Mouse (Mus musculus) midbrain, embryonic 11.5 days (tissue): ENCODE data around the gene B230307C23Rik. TPM values are rescaled to one million over a fixed set of nuclear protein-coding genes. Genes with fewer than 3 reads are reported as not detected.

Experiments
- ATAC-seq: fragments of 200-750 bp; cut with Nextera tagmentation; 2 replicates; pipeline ENCODE4 v1.8.0; 2017; ENCODE audit warnings: moderate TSS enrichment, moderate library complexity; ENCODE audit not compliant: low FRiP score
- DNase-seq: peaks from one replicate; pipeline ENCODE4 v3.0.0; 2015; ENCODE audit warnings: low spot score; ENCODE audit errors: missing footprints
- H3K27ac ChIP-seq: fragments of 300-500 bp; sonication (generic); 2 replicates; pipeline ENCODE4 v1.5.1; 2014; ENCODE audit warnings: low read depth, low read length
- H3K27me3 ChIP-seq: fragments of 300-500 bp; sonication (generic); 2 replicates; pipeline ENCODE4 v1.6.1; 2014; ENCODE audit warnings: mild to moderate bottlenecking, low read length, moderate library complexity, mixed read lengths; ENCODE audit not compliant: control insufficient read depth, insufficient read depth
- H3K36me3 ChIP-seq: fragments of 300-500 bp; sonication (generic); 2 replicates; pipeline ENCODE4 v1.6.1; 2014; ENCODE audit warnings: mild to moderate bottlenecking, low read length, moderate library complexity, mixed read lengths; ENCODE audit not compliant: control insufficient read depth, insufficient read depth
- H3K4me1 ChIP-seq: fragments of 300-500 bp; sonication (generic); 2 replicates; pipeline ENCODE4 v1.6.1; 2014; ENCODE audit warnings: low read length; ENCODE audit not compliant: control insufficient read depth, insufficient read depth
- H3K4me2 ChIP-seq: fragments of 300-500 bp; sonication (generic); 2 replicates; pipeline ENCODE4 v1.6.1; 2014; ENCODE audit warnings: mild to moderate bottlenecking, moderate library complexity
- H3K4me3 ChIP-seq: fragments of 300-500 bp; sonication (generic); 2 replicates; pipeline ENCODE4 v1.5.1; 2014; ENCODE audit warnings: low read depth, low read length
- H3K9ac ChIP-seq: fragments of 300-500 bp; sonication (generic); 2 replicates; pipeline ENCODE4 v1.6.1; 2014; ENCODE audit warnings: low read length
- H3K9me3 ChIP-seq: fragments of 300-500 bp; sonication (generic); 2 replicates; pipeline ENCODE4 v1.6.1; 2016; ENCODE audit warnings: low read length; ENCODE audit not compliant: control insufficient read depth
- WGBS: fragments of 180-500 bp; shearing (Covaris S2); extraction: QIAGEN DNeasy Blood & Tissue Kit; methylation state at CpG from one replicate; pipeline ENCODE4 v1.1.7; 2014; 5-methylcytosine and 5-hydroxymethylcytosine counted together
- polyA plus RNA-seq: library from polyadenylated mRNA; unstranded; fragments of >200 nt; fragmentation: Nextera tagmentation; extraction: Ambion mirVana; gene quantifications from 2 replicates; pipeline ENCODE4 v1.2.1, GENCODE M21; 2014

The B230307C23Rik gene
- 19.3 and 21.5 TPM in 2 replicates for polyA plus RNA-seq

- Histone ChIP-seq H3K9me3 (peaks cover 3% of the 10 kb centered on the region; the same call in 1 of the 2 replicates), H3K27me3 (no peaks in the 10 kb centered on the region), H3K9ac (peak within 1 kb of the TSS; percentile 63), H3K4me3 (peak within 1 kb of the TSS; percentile 50), H3K36me3 (no peaks in the 10 kb centered on the region), H3K27ac (no peak within 1 kb of the TSS; the same call in none of the 2 replicates), H3K4me1 (peaks cover 12% of the 10 kb centered on the region; the same call in 1 of the 2 replicates), H3K4me2 (peak within 1 kb of the TSS; percentile 65)
- DNase-seq (peak; percentile 96), ATAC-seq (peak; percentile 99)
- WGBS: 1% methylated on average over 22 of the region's 22 CpGs
Observed at GRCm38 (mm10) chr16:97996616-97997382, at the start of gene B230307C23Rik. Gene B230307C23Rik, plus strand, starts transcription at chr16:97997315.

- H3K4me1 ChIP-seq: no peaks in the 10 kb centered on the region
- no peak overlapping the region for H3K4me2 ChIP-seq
- DNase-seq (no peak), ATAC-seq (no peak)
- no peak overlapping the region for H3K4me3 ChIP-seq
- no peak overlapping the region for H3K9ac ChIP-seq
- no peaks in the 10 kb centered on the region for H3K9me3 ChIP-seq
- H3K27ac ChIP-seq: no peak overlapping the region
- H3K27me3 ChIP-seq: no peaks in the 10 kb centered on the region
- H3K36me3 ChIP-seq: peaks cover 12% of the 10 kb centered on the region
- WGBS: 91% methylated on average over 4 of the region's 4 CpGs
Observed at GRCm38 (mm10) chr16:97948836-97949235, 48.3 kb upstream of the B230307C23Rik start.

GRCm38 (mm10) chr16:97950061-97950460, 47.1 kb upstream of the B230307C23Rik start:
- DNase-seq: no peak
- H3K36me3 ChIP-seq: peaks cover 12% of the 10 kb centered on the region
- no peak overlapping the region for H3K9ac ChIP-seq
- no peak for ATAC-seq
- no peak overlapping the region for H3K4me2 ChIP-seq
- no peaks in the 10 kb centered on the region for H3K9me3 ChIP-seq
- no peak overlapping the region for H3K27ac ChIP-seq
- no peaks in the 10 kb centered on the region for H3K4me1 ChIP-seq
- 95% methylated on average over 8 of the region's 8 CpGs for WGBS
- no peaks in the 10 kb centered on the region for H3K27me3 ChIP-seq
- H3K4me3 ChIP-seq: no peak overlapping the region

GRCm38 (mm10) chr16:97952371-97952770, 44.7 kb upstream of the B230307C23Rik start:
- Histone ChIP-seq H3K4me3 (no peak overlapping the region), H3K9ac (no peak overlapping the region), H3K27me3 (no peaks in the 10 kb centered on the region), H3K4me1 (no peaks in the 10 kb centered on the region), H3K27ac (no peak overlapping the region), H3K36me3 (peaks cover 12% of the 10 kb centered on the region), H3K4me2 (no peak overlapping the region), H3K9me3 (no peaks in the 10 kb centered on the region)
- ATAC-seq (no peak), DNase-seq (no peak)
- 89% methylated on average over 4 of the region's 4 CpGs for WGBS

GRCm38 (mm10) chr16:97952801-97953200, 44.3 kb upstream of the B230307C23Rik start:
- no peaks in the 10 kb centered on the region for H3K27me3 ChIP-seq
- ATAC-seq: no peak
- no peak overlapping the region for H3K27ac ChIP-seq
- no peak overlapping the region for H3K4me2 ChIP-seq
- no peak overlapping the region for H3K4me3 ChIP-seq
- no peak for DNase-seq
- no peaks in the 10 kb centered on the region for H3K4me1 ChIP-seq
- H3K9me3 ChIP-seq: no peaks in the 10 kb centered on the region
- 93% methylated on average over 9 of the region's 9 CpGs for WGBS
- peaks cover 12% of the 10 kb centered on the region for H3K36me3 ChIP-seq
- H3K9ac ChIP-seq: no peak overlapping the region

- Histone ChIP-seq H3K4me1 (no peaks in the 10 kb centered on the region), H3K27ac (no peak overlapping the region), H3K27me3 (no peaks in the 10 kb centered on the region), H3K36me3 (peaks cover 12% of the 10 kb centered on the region), H3K4me3 (no peak overlapping the region), H3K4me2 (no peak overlapping the region), H3K9ac (no peak overlapping the region), H3K9me3 (no peaks in the 10 kb centered on the region)
- ATAC-seq (no peak), DNase-seq (no peak)
- 88% methylated on average over 2 of the region's 2 CpGs for WGBS
Observed at GRCm38 (mm10) chr16:97953300-97953699, 43.8 kb upstream of the B230307C23Rik start.

GRCm38 (mm10) chr16:97956011-97956410, 41.1 kb upstream of the B230307C23Rik start:
- Histone ChIP-seq H3K9ac (no peak overlapping the region), H3K27ac (no peak overlapping the region), H3K36me3 (peaks cover 9% of the 10 kb centered on the region), H3K4me2 (no peak overlapping the region), H3K4me1 (no peaks in the 10 kb centered on the region), H3K4me3 (no peak overlapping the region), H3K27me3 (no peaks in the 10 kb centered on the region), H3K9me3 (no peaks in the 10 kb centered on the region)
- ATAC-seq (no peak), DNase-seq (no peak)
- 95% methylated on average over 2 of the region's 2 CpGs for WGBS

GRCm38 (mm10) chr16:97957626-97958025, 39.5 kb upstream of the B230307C23Rik start:
- H3K9me3 ChIP-seq: no peaks in the 10 kb centered on the region
- no peak overlapping the region for H3K4me2 ChIP-seq
- H3K36me3 ChIP-seq: peaks cover under 1% of the 10 kb centered on the region; the same call in 1 of the 2 replicates
- H3K9ac ChIP-seq: no peak overlapping the region
- no peaks in the 10 kb centered on the region for H3K4me1 ChIP-seq
- DNase-seq (no peak), ATAC-seq (no peak)
- H3K4me3 ChIP-seq: no peak overlapping the region
- no peaks in the 10 kb centered on the region for H3K27me3 ChIP-seq
- no peak overlapping the region for H3K27ac ChIP-seq

- Histone ChIP-seq H3K36me3 (no peaks in the 10 kb centered on the region), H3K9me3 (no peaks in the 10 kb centered on the region), H3K4me1 (no peaks in the 10 kb centered on the region), H3K9ac (no peak overlapping the region), H3K27ac (no peak overlapping the region), H3K4me2 (no peak overlapping the region), H3K4me3 (no peak overlapping the region), H3K27me3 (no peaks in the 10 kb centered on the region)
- no peak for DNase-seq
- ATAC-seq: no peak
Observed at GRCm38 (mm10) chr16:97958401-97958973, 38.6 kb upstream of the B230307C23Rik start.
